19 mouse cellular contexts compared by ENCODE assay signal in the genomic region with DNA sequence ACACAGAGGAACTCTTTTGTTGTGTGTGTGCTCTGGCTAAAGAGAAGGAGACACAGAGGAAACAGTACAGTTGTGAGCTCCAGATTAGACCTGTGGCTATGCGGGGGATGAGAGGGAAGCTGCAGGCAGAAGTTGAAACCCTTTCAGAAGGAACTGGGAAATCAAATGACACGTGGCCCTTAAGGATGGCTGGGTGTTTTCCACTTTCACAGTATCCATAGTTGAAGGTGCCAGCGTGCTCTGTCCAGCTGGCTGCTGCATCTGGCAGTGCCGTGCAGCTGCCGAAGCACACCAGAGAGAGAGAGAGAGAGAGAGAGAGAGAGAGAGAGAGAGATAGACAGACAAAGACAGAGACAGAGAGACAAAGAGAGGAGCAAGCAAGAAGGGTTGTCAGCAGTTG. TPM values are rescaled to one million over a fixed set of nuclear protein-coding genes. Genes with fewer than 3 reads are reported as not detected.
DNase-seq lines count a peak whose midpoint lies in the region; ATAC-seq lines count a peak whose summit lies in the region.
"Had no signal": no experiment of that assay in that cellular context is flagged by ENCODE, and none has a peak within 500 bp of the region (broad histone marks: within the 10 kb centered on the region; RNA-seq: fewer than 3 reads in every experiment).

No protein-coding gene starts in this region.

- 56% methylated on average over 5 of the region's 5 CpGs for WGBS in forebrain, embryonic 16.5 days

- no peaks in the 10 kb centered on the region for H3K4me1 ChIP-seq in forebrain, embryonic 16.5 days (replicated peaks; ENCODE audit: control insufficient read depth, insufficient read depth, low read length)
- H3K4me1 ChIP-seq: embryonic facial prominence, embryonic 12.5 days; forebrain, embryonic 15.5 days; heart, embryonic 15.5 days; hindbrain, embryonic 10.5 days had no signal

- DNase-seq in heart, adult 11 months, result peak; percentile 91
- no peak for DNase-seq in heart, adult 9 months (ENCODE audit: low spot score in 2 of 2)
- DNase-seq in MEL-GATA-1-ER (ENCODE audit: extremely low read depth, low read depth), result peak; percentile 50
- DNase-seq in embryo, embryonic 10 days (ENCODE audit: low spot score), result no peak
- DNase-seq in ovary, postnatal 10 days (ENCODE audit: low spot score), result no peak
- DNase-seq: adrenal gland, adult 2 months; adrenal gland, postnatal 25 days; cerebellum, adult 2 months; cerebellum, postnatal 10 days; gastrocnemius, postnatal 14 days had no signal

- no peak overlapping the region for H3K27ac ChIP-seq in forebrain, embryonic 16.5 days (ENCODE audit: low read length)
- H3K27ac ChIP-seq: embryonic facial prominence, embryonic 12.5 days; forebrain, embryonic 15.5 days; heart, embryonic 15.5 days; hindbrain, embryonic 10.5 days; hindbrain, embryonic 14.5 days had no signal

- H3K4me3 ChIP-seq in forebrain, embryonic 16.5 days (replicated peaks; ENCODE audit: low read length), result no peak overlapping the region
- H3K4me3 ChIP-seq: embryonic facial prominence, embryonic 12.5 days; forebrain, embryonic 15.5 days; heart, embryonic 15.5 days; hindbrain, embryonic 10.5 days had no signal

- H3K9ac ChIP-seq in forebrain, embryonic 16.5 days (replicated peaks; ENCODE audit: low read depth, low read length), result no peak overlapping the region
- H3K9ac ChIP-seq: embryonic facial prominence, embryonic 12.5 days; forebrain, embryonic 15.5 days; heart, embryonic 15.5 days; hindbrain, embryonic 14.5 days had no signal

- no peak overlapping the region for H3K4me2 ChIP-seq in forebrain, embryonic 16.5 days (ENCODE audit: low read length)
- H3K4me2 ChIP-seq: embryonic facial prominence, embryonic 12.5 days; forebrain, embryonic 15.5 days; heart, embryonic 11.5 days; heart, embryonic 15.5 days; hindbrain, embryonic 14.5 days had no signal

- no peaks in the 10 kb centered on the region for H3K9me3 ChIP-seq in forebrain, embryonic 16.5 days (ENCODE audit: control insufficient read depth, low read length)
- H3K9me3 ChIP-seq: embryonic facial prominence, embryonic 12.5 days; forebrain, embryonic 15.5 days; heart, embryonic 15.5 days; hindbrain, embryonic 10.5 days had no signal

- no peaks in the 10 kb centered on the region for H3K27me3 ChIP-seq in forebrain, embryonic 16.5 days (replicated peaks; ENCODE audit: control insufficient read depth, insufficient read depth, low read length)
- H3K27me3 ChIP-seq: forebrain, embryonic 15.5 days had no signal

- no peaks in the 10 kb centered on the region for H3K36me3 ChIP-seq in forebrain, embryonic 16.5 days (ENCODE audit: control insufficient read depth, insufficient read depth)
- H3K36me3 ChIP-seq: embryonic facial prominence, embryonic 12.5 days; forebrain, embryonic 15.5 days; heart, embryonic 15.5 days; hindbrain, embryonic 10.5 days had no signal

- ATAC-seq in hematopoietic stem cell, adult 5-6 weeks (replicated peaks in 1 of 2; ENCODE audit: insufficient read depth in 1 of 2, low FRiP score in 2 of 2, low TSS enrichment in 1 of 2, low read depth in 1 of 2, poor library complexity in 2 of 2, severe bottlenecking in 2 of 2), result peak; percentile 35 to 44
- ATAC-seq in forebrain, embryonic 16.5 days, result no peak
- ATAC-seq: forebrain, embryonic 15.5 days; intestine, embryonic 16.5 days had no signal

RNA-seq across cellular contexts. Expression of gene Usp18, which starts 5.5 kb away (rescaled TPM):
- total RNA-seq in hematopoietic stem cell, adult 5-6 weeks (2017), result 11.8 and 12.8 TPM in 2 replicates
- polyA plus RNA-seq in forebrain, embryonic 16.5 days (2015; fragmentation: Nextera tagmentation; extraction: Ambion mirVana), result 0.95 and 1.5 TPM in 2 replicates

RNA-seq across cellular contexts. Expression of gene Tuba8, which starts 40.8 kb away (rescaled TPM):
- 7.3 and 14.6 TPM in 2 replicates for total RNA-seq in hematopoietic stem cell, adult 5-6 weeks (2017)
- polyA plus RNA-seq in forebrain, embryonic 16.5 days (2015; fragmentation: Nextera tagmentation; extraction: Ambion mirVana), result 0.35 TPM in 1 of 2 replicates, not detected in the other

RNA-seq across cellular contexts. Expression of gene Slc6a13, which starts 48.8 kb away (rescaled TPM):
- 1.5 and 2.6 TPM in 2 replicates for total RNA-seq in hematopoietic stem cell, adult 5-6 weeks (2017)
- polyA plus RNA-seq in forebrain, embryonic 16.5 days (2015; fragmentation: Nextera tagmentation; extraction: Ambion mirVana), result 24.7 and 33.1 TPM in 2 replicates

Comparison
In these comparisons a context has a peak if more than half of its experiments do, and no peak if none do; other contexts are left out.
1. DNase-seq: peak in heart, adult 11 months (single experiment) and MEL-GATA-1-ER (single experiment); none in heart, adult 9 months (0 of 2), embryo, embryonic 10 days (single experiment) and ovary, postnatal 10 days (single experiment).